Mouse (Mus musculus): ENCODE data around the gene Phc1.

DNA sequence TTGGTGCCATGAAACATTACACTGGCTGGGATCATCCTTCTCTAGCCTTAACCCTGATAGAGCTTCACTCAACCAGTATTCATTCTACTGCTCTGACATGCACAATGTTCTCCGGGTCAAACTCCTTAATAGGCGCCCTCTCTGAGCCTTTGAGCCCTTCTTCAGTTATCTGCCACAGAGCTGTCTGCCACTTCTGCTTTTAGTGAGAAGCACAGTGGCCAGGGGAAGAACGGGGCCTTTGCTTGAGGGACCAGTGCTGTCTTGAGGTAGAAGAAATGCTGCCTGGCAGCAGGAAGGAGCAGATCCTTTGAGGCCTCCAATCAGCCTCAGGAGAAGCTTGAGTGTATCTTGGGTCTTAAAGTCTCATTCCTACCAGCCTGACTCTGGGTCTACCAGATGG lies 27.9 kb upstream of the Phc1 start:
- TF ChIP-seq POLR2A (IDR thresholded peaks at IDR 0.05; ENCODE audit: borderline replicate concordance, extremely low read depth, low read depth, low read length) (no peak), CTCF (IDR thresholded peaks at IDR 0.05; ENCODE audit: insufficient read depth, low read length) (no peak)

Measured in lung, adult 2 months (tissue).